Mouse (Mus musculus) olfactory bulb, adult 2 months (tissue): ENCODE measurements around the gene Nsun5.

ENCODE experiments used
- CTCF ChIP-seq: fragments of 200-500 bp; IDR thresholded peaks from 2 replicates; pipeline ENCODE4 v1.5.1; 2012; ENCODE audit warnings: low read depth, mild to moderate bottlenecking, low read length, moderate library complexity; ENCODE audit not compliant: insufficient read depth
- POLR2A ChIP-seq: fragments of 200-500 bp; IDR thresholded peaks from 2 replicates; pipeline ENCODE4 v1.6.1; 2012; ENCODE audit warnings: mild to moderate bottlenecking, low read depth, low read length, moderate library complexity; ENCODE audit not compliant: insufficient read depth

GRCm38 (mm10) chr5:135326121-135326659 is 43.6 kb upstream of the Nsun5 start:
- TF ChIP-seq CTCF = no peak
- no peak for TF ChIP-seq POLR2A
